Mouse (Mus musculus): Measurements from ENCODE around the gene Kcnk1.

GRCm38 (mm10) chr8:126007538-126008330 is 12.8 kb downstream of the Kcnk1 start:
- no peak for TF ChIP-seq CTCF (IDR thresholded peaks at IDR 0.05; ENCODE audit: borderline replicate concordance, insufficient read depth, low read depth, low read length)
- TF ChIP-seq POLR2A (IDR thresholded peaks at IDR 0.05; ENCODE audit: borderline replicate concordance, insufficient read depth, low read length): no peak
